Mouse (Mus musculus): Measurements from ENCODE around the gene Cnot6. TPM values are rescaled to one million over a fixed set of nuclear protein-coding genes. Genes with fewer than 3 reads are reported as not detected.

Gene Cnot6
- polyA plus RNA-seq, 1 experiment from 2014 or later, result 58.3 TPM

- Histone ChIP-seq H3K27ac (replicated peaks) (no peak overlapping the region), H3K4me1 (peaks cover 16% of the 10 kb centered on the region), H3K9me3 (replicated peaks) (no peaks in the 10 kb centered on the region), H3K36me3 (no peaks in the 10 kb centered on the region), H3K4me3 (no peak overlapping the region), H3K27me3 (ENCODE audit: low read depth, poor library complexity, severe bottlenecking) (no peaks in the 10 kb centered on the region)
- 85% methylated on average over 11 of the region's 11 CpGs for WGBS
- DNase-seq (ENCODE audit: low spot score), result no peak
Observed at GRCm38 (mm10) chr11:49734771-49735170, 22.2 kb upstream of the Cnot6 start.

- H3K27ac ChIP-seq (replicated peaks), result no peak overlapping the region
- no peaks in the 10 kb centered on the region for H3K4me1 ChIP-seq
- no peaks in the 10 kb centered on the region for H3K27me3 ChIP-seq (ENCODE audit: low read depth, poor library complexity, severe bottlenecking)
- H3K9me3 ChIP-seq (replicated peaks), result no peaks in the 10 kb centered on the region
- no peaks in the 10 kb centered on the region for H3K36me3 ChIP-seq
- DNase-seq (ENCODE audit: low spot score), result no peak
- 87% methylated on average over 5 of the region's 5 CpGs for WGBS
- no peak overlapping the region for H3K4me3 ChIP-seq
Observed at GRCm38 (mm10) chr11:49730275-49730948, 17.9 kb upstream of the Cnot6 start.

- H3K4me1 ChIP-seq, result peaks cover 12% of the 10 kb centered on the region
- H3K36me3 ChIP-seq, result 0 out of 2 replicates have a peak, but pooled peaks cover 2% of the 10 kb centered on the region
- no peaks in the 10 kb centered on the region for H3K27me3 ChIP-seq (ENCODE audit: low read depth, poor library complexity, severe bottlenecking)
- H3K9me3 ChIP-seq (replicated peaks), result no peaks in the 10 kb centered on the region
- H3K27ac ChIP-seq (replicated peaks), result no peak overlapping the region
- peak; percentile 50 for DNase-seq (ENCODE audit: low spot score)
- no peak overlapping the region for H3K4me3 ChIP-seq
- 22% methylated on average over 3 of the region's 3 CpGs for WGBS
Observed at GRCm38 (mm10) chr11:49727877-49728276, 15.4 kb upstream of the Cnot6 start.

- DNase-seq (ENCODE audit: low spot score), result no peak
- H3K27me3 ChIP-seq (ENCODE audit: low read depth, poor library complexity, severe bottlenecking), result no peaks in the 10 kb centered on the region
- no peaks in the 10 kb centered on the region for H3K9me3 ChIP-seq (replicated peaks)
- no peak overlapping the region for H3K4me3 ChIP-seq
- WGBS, result 77% methylated on average over 8 of the region's 8 CpGs
- 0 out of 2 replicates have a peak, but pooled peaks cover 2% of the 10 kb centered on the region for H3K36me3 ChIP-seq
- no peak overlapping the region for H3K27ac ChIP-seq (replicated peaks)
- H3K4me1 ChIP-seq, result peaks cover 12% of the 10 kb centered on the region
Observed at GRCm38 (mm10) chr11:49726800-49727199, 14.3 kb upstream of the Cnot6 start.

GRCm38 (mm10) chr11:49724676-49725075 is 12.2 kb upstream of the Cnot6 start:
- Histone ChIP-seq H3K36me3 (peaks cover 15% of the 10 kb centered on the region), H3K9me3 (replicated peaks) (no peaks in the 10 kb centered on the region), H3K27me3 (ENCODE audit: low read depth, poor library complexity, severe bottlenecking) (no peaks in the 10 kb centered on the region), H3K27ac (replicated peaks) (no peak overlapping the region), H3K4me3 (no peak overlapping the region), H3K4me1 (peaks cover 12% of the 10 kb centered on the region)
- 77% methylated on average over 2 of the region's 2 CpGs for WGBS
- DNase-seq (ENCODE audit: low spot score), result no peak

- H3K4me1 ChIP-seq, result peaks cover 12% of the 10 kb centered on the region
- no peaks in the 10 kb centered on the region for H3K9me3 ChIP-seq (replicated peaks)
- H3K27ac ChIP-seq (replicated peaks), result peak overlapping the region; percentile 46; the same call in 1 of the 2 replicates
- peaks cover 20% of the 10 kb centered on the region for H3K36me3 ChIP-seq
- H3K4me3 ChIP-seq, result no peak overlapping the region
- no peak for DNase-seq (ENCODE audit: low spot score)
- WGBS, result 50% methylated on average over 2 of the region's 2 CpGs
- H3K27me3 ChIP-seq (ENCODE audit: low read depth, poor library complexity, severe bottlenecking), result no peaks in the 10 kb centered on the region
Observed at GRCm38 (mm10) chr11:49723281-49723680, 10.8 kb upstream of the Cnot6 start.

- Histone ChIP-seq H3K4me1 (peaks cover 12% of the 10 kb centered on the region), H3K27me3 (ENCODE audit: low read depth, poor library complexity, severe bottlenecking) (no peaks in the 10 kb centered on the region), H3K27ac (replicated peaks) (no peak overlapping the region), H3K4me3 (no peak overlapping the region), H3K36me3 (peaks cover 20% of the 10 kb centered on the region), H3K9me3 (replicated peaks) (no peaks in the 10 kb centered on the region)
- DNase-seq (ENCODE audit: low spot score), result no peak
- 85% methylated on average over 6 of the region's 6 CpGs for WGBS
Observed at GRCm38 (mm10) chr11:49722692-49723091, 10.2 kb upstream of the Cnot6 start.

GRCm38 (mm10) chr11:49721358-49721757 is 8.8 kb upstream of the Cnot6 start:
- Histone ChIP-seq H3K4me3 (no peak overlapping the region), H3K9me3 (replicated peaks) (no peaks in the 10 kb centered on the region), H3K36me3 (peaks cover 20% of the 10 kb centered on the region), H3K27me3 (ENCODE audit: low read depth, poor library complexity, severe bottlenecking) (no peaks in the 10 kb centered on the region), H3K4me1 (peaks cover 12% of the 10 kb centered on the region), H3K27ac (replicated peaks) (no peak overlapping the region)
- no peak for DNase-seq (ENCODE audit: low spot score)
- WGBS, result 92% methylated on average over 1 of the region's 1 CpGs

- no peaks in the 10 kb centered on the region for H3K27me3 ChIP-seq (ENCODE audit: low read depth, poor library complexity, severe bottlenecking)
- no peak for DNase-seq (ENCODE audit: low spot score)
- no peak overlapping the region for H3K4me3 ChIP-seq
- no peak overlapping the region for H3K27ac ChIP-seq (replicated peaks)
- no peaks in the 10 kb centered on the region for H3K9me3 ChIP-seq (replicated peaks)
- peaks cover 12% of the 10 kb centered on the region for H3K4me1 ChIP-seq
- peaks cover 23% of the 10 kb centered on the region for H3K36me3 ChIP-seq
- WGBS, result 88% methylated on average over 8 of the region's 8 CpGs
Observed at GRCm38 (mm10) chr11:49719466-49720151, 7.1 kb upstream of the Cnot6 start.

- peaks cover 40% of the 10 kb centered on the region for H3K4me1 ChIP-seq
- H3K27ac ChIP-seq (replicated peaks), result peak overlapping the region; percentile 99
- H3K9me3 ChIP-seq (replicated peaks), result no peaks in the 10 kb centered on the region
- H3K36me3 ChIP-seq, result peaks cover 23% of the 10 kb centered on the region
- DNase-seq (ENCODE audit: low spot score), result peak; percentile 38
- WGBS, result 49% methylated on average over 20 of the region's 20 CpGs
- H3K4me3 ChIP-seq, result peak overlapping the region; percentile 96
- H3K27me3 ChIP-seq (ENCODE audit: low read depth, poor library complexity, severe bottlenecking), result no peaks in the 10 kb centered on the region
Observed at GRCm38 (mm10) chr11:49713336-49714334, 1.1 kb upstream of the Cnot6 start.

GRCm38 (mm10) chr11:49711981-49712554 is 455 bp downstream of the Cnot6 start:
- WGBS, result under 1% methylated on average over 65 of the region's 70 CpGs
- peak; percentile 68 for DNase-seq (ENCODE audit: low spot score)

GRCm38 (mm10) chr11:49710664-49711063 is 1.9 kb downstream of the Cnot6 start:
- Histone ChIP-seq H3K27ac (replicated peaks) (no peak overlapping the region), H3K4me1 (peaks cover 40% of the 10 kb centered on the region), H3K36me3 (peaks cover 47% of the 10 kb centered on the region), H3K9me3 (replicated peaks) (no peaks in the 10 kb centered on the region), H3K4me3 (peak overlapping the region; percentile 96), H3K27me3 (ENCODE audit: low read depth, poor library complexity, severe bottlenecking) (no peaks in the 10 kb centered on the region)
- WGBS, result 90% methylated on average over 2 of the region's 2 CpGs
- DNase-seq (ENCODE audit: low spot score), result no peak

More at GRCm38 (mm10) chr11:49711981-49712554, 455 bp downstream of the Cnot6 start:
- Histone ChIP-seq H3K27me3 (ENCODE audit: low read depth, poor library complexity, severe bottlenecking) (no peaks in the 10 kb centered on the region), H3K36me3 (peaks cover 36% of the 10 kb centered on the region), H3K9me3 (replicated peaks) (no peaks in the 10 kb centered on the region), H3K4me3 (peak overlapping the region; percentile 96), H3K4me1 (peaks cover 40% of the 10 kb centered on the region), H3K27ac (replicated peaks) (peak overlapping the region; percentile 99)

Measured in midbrain, embryonic 10.5 days (tissue).